Mouse (Mus musculus): ENCODE data around the gene Gm20388.
A peak's percentile ranks its signal among the peaks of the same experiment; 100 is the strongest.

GRCm38 (mm10) chr8:123948942-123949685 is 4038.5 kb downstream of the Gm20388 start, which contains the start of gene Nup133:
- TF ChIP-seq POLR2A (IDR thresholded peaks at IDR 0.05; ENCODE audit: borderline replicate concordance, insufficient read depth, low read length): peak; percentile 94
- no peak for TF ChIP-seq CTCF (IDR thresholded peaks at IDR 0.05; ENCODE audit: borderline replicate concordance, insufficient read depth, low read depth, low read length)
